Mouse (Mus musculus): ENCODE measurements around the gene Cbx7.

Cbx7 gene

GRCm38 (mm10) chr15:80001601-80002000 lies 30.7 kb upstream of the Cbx7 start:
- no peak for DNase-seq (ENCODE audit: low spot score)

- DNase-seq (ENCODE audit: low spot score): no peak
Observed at GRCm38 (mm10) chr15:80000694-80001093, 29.8 kb upstream of the Cbx7 start.

- no peak for DNase-seq (ENCODE audit: low spot score)
Observed at GRCm38 (mm10) chr15:79997988-79998387, 27.1 kb upstream of the Cbx7 start.

- no peak for DNase-seq (ENCODE audit: low spot score)
Observed at GRCm38 (mm10) chr15:79996781-79997180, 25.9 kb upstream of the Cbx7 start.

GRCm38 (mm10) chr15:79995552-79995951 lies 24.6 kb upstream of the Cbx7 start:
- DNase-seq (ENCODE audit: low spot score): no peak

- no peak for DNase-seq (ENCODE audit: low spot score)
Observed at GRCm38 (mm10) chr15:79994566-79994965, 23.6 kb upstream of the Cbx7 start.

- no peak for DNase-seq (ENCODE audit: low spot score)
Observed at GRCm38 (mm10) chr15:79986182-79986581, 15.3 kb upstream of the Cbx7 start.

GRCm38 (mm10) chr15:79985471-79985870 lies 14.6 kb upstream of the Cbx7 start:
- DNase-seq (ENCODE audit: low spot score): no peak

- no peak for DNase-seq (ENCODE audit: low spot score)
Observed at GRCm38 (mm10) chr15:79984152-79984551, 13.2 kb upstream of the Cbx7 start.

- no peak for DNase-seq (ENCODE audit: low spot score)
Observed at GRCm38 (mm10) chr15:79980716-79981115, 9.8 kb upstream of the Cbx7 start.

- DNase-seq (ENCODE audit: low spot score): no peak
Observed at GRCm38 (mm10) chr15:79972186-79972585, 1.3 kb upstream of the Cbx7 start.

GRCm38 (mm10) chr15:79970491-79970890 lies 428 bp downstream of the Cbx7 start:
- DNase-seq (ENCODE audit: low spot score): no peak

GRCm38 (mm10) chr15:79967346-79967745 lies 3.6 kb downstream of the Cbx7 start:
- DNase-seq (ENCODE audit: low spot score): no peak

GRCm38 (mm10) chr15:79964376-79964775 lies 6.5 kb downstream of the Cbx7 start:
- DNase-seq (ENCODE audit: low spot score): no peak

- peak; percentile 46 for DNase-seq (ENCODE audit: low spot score)
Observed at GRCm38 (mm10) chr15:79962661-79963060, 8.3 kb downstream of the Cbx7 start.

- no peak for DNase-seq (ENCODE audit: low spot score)
Observed at GRCm38 (mm10) chr15:79961366-79961921, 9.5 kb downstream of the Cbx7 start.

- DNase-seq (ENCODE audit: low spot score): no peak
Observed at GRCm38 (mm10) chr15:79958418-79958817, 12.5 kb downstream of the Cbx7 start.

- DNase-seq (ENCODE audit: low spot score): no peak
Observed at GRCm38 (mm10) chr15:79956559-79956958, 14.4 kb downstream of the Cbx7 start.

- DNase-seq (ENCODE audit: low spot score): no peak
Observed at GRCm38 (mm10) chr15:79953470-79953869, 17.4 kb downstream of the Cbx7 start.

- DNase-seq (ENCODE audit: low spot score): no peak
Observed at GRCm38 (mm10) chr15:79952504-79953231, 18.3 kb downstream of the Cbx7 start.

GRCm38 (mm10) chr15:79951730-79952503 lies 19.0 kb downstream of the Cbx7 start:
- no peak for DNase-seq (ENCODE audit: low spot score)

- DNase-seq (ENCODE audit: low spot score): no peak
Observed at GRCm38 (mm10) chr15:79951226-79951625, 19.7 kb downstream of the Cbx7 start.

Data from layer of hippocampus, adult 11-12 months (tissue).